Mouse (Mus musculus): ENCODE measurements around the gene Olfr1264.

DNA sequence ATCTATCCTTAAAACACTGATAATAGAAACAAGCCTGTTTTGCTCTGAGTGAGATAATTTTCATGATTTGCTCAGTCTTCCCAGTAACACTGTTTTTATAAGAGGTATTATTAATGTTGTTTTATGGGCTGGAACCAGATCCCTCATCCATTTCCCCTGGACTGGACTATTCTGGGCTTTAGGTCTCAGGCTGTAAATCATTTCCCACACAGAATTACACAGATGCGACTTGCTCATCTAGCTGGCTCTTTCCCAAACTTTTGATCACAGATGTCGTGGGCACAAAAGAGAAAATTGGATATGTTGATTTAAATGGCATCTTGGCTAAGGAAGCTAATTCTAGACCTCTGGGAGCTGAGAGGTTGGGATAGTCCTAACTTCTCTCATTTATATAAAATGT, 51.2 kb downstream of the Olfr1264 start, which contains the start of gene Olfr1260:
- TF ChIP-seq CTCF (IDR thresholded peaks at IDR 0.05; ENCODE audit: insufficient read depth, low read length), result no peak
- TF ChIP-seq POLR2A (IDR thresholded peaks at IDR 0.05; ENCODE audit: borderline replicate concordance, extremely low read depth, low read depth, low read length), result no peak
